Mouse (Mus musculus): ENCODE data around the gene Vhl. TPM values are rescaled to one million over a fixed set of nuclear protein-coding genes. Genes with fewer than 3 reads are reported as not detected.

The Vhl gene
- 66.9 and 69.9 TPM in 2 replicates for polyA plus RNA-seq (2015; fragmentation: Nextera tagmentation; extraction: Ambion mirVana)

DNA sequence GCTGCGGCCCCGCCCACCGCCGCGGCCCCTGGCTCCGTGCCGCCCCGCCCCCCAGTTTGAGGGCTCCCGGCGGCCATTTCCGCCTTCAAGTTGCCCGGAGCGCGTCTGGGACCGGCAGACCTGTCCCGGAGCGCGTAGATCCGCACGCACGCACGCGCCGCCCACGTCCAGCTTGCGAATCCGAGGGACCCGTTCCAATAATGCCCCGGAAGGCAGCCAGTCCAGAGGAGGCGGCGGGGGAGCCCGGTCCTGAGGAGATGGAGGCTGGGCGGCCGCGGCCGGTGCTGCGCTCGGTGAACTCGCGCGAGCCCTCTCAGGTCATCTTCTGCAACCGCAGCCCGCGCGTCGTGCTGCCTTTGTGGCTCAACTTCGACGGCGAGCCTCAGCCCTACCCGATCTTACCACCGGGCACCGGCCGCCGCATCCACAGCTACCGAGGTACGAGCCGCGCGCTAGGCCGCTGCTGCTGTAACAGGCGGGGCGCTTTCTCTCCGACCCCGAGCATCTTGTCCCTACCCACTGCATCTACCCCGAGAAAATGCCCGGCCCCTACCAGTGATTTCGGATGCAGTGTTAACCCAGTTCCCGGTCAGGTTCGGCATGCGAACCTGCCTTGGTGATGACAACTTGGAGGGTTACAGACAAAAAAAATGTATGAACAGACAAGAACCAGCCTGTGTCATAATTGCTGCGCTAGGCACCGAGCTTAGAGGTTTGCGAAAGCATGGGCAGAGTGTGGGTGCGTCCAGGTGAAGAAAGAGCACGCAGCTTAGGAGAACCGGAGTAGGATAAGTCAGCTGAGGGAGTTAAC is at the start of gene Vhl:
Gene Vhl (plus strand): TSS at position 19 of the 811 bp plus-strand sequence.

DNA sequence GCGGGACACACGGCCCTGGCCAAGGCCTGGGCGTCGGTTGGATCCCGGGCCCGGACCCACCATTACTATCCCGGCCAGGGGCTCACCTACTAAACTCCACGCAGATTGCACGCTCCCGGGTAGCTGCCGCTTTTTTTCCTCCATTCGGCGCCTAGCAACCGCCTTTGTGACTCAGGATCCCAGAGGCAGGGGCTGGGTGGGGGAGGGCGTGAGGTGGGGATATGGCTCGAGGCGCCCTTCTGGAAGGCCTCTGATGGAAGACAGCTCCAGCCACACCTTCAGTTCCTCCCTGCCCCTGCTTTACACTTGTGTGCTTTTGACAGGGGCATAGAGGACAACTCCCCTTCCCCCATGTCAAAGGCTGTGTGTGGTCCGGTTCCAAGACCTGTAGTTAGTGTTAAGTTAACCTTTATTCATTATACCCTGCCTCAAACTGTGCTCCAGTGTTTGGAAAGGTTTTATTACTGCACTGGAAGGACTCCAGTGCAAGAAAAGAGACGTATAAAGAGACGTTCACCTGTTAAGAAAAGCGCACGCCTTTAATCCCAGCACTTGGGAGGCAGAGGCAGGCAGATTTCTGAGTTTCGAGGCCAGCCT is 23.1 kb upstream of the Vhl start, which contains the start of gene Fancd2os:
Gene Fancd2os (minus strand): TSS at position 173 of the 597 bp plus-strand sequence.

DNA sequence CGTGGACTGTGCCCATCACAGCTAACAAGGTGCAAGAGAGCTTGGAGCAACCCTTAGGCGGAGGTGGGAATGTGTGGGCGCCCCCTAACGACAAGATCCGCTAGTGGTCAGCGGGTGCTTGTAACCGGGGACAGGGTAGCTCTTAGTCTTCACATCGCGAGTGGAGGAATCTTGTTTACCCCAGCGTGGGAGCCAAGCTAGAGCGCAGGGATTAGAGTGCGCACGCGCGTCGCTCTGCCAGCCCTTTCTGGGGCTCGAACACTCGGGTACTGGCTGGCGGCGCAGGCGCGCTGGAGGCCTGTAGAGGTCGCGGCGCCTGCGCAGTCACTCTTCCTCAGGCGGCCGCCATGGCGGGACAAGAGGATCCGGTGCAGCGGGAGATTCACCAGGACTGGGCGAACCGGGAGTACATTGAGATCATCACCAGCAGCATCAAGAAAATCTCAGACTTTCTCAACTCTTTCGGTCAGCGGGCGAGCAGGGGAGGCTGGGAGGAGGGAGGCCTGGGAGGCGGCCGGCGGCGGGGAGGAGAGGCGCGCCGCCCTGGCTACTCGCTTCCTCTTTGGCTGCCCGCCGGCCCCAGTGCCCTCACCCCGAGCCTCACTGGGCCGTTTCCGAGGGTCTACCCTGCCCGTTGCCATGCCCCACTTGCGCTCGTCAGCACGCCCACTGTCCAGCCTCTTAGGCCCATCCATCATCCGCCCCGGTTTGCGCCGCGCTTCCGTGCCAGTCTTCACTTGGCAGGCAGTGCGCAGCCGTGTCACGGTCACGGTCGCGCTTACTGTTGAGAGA is 19.1 kb upstream of the Vhl start, which contains the start of gene Brk1:
Gene Brk1 (plus strand): TSS at position 341 of the 792 bp plus-strand sequence.

DNA sequence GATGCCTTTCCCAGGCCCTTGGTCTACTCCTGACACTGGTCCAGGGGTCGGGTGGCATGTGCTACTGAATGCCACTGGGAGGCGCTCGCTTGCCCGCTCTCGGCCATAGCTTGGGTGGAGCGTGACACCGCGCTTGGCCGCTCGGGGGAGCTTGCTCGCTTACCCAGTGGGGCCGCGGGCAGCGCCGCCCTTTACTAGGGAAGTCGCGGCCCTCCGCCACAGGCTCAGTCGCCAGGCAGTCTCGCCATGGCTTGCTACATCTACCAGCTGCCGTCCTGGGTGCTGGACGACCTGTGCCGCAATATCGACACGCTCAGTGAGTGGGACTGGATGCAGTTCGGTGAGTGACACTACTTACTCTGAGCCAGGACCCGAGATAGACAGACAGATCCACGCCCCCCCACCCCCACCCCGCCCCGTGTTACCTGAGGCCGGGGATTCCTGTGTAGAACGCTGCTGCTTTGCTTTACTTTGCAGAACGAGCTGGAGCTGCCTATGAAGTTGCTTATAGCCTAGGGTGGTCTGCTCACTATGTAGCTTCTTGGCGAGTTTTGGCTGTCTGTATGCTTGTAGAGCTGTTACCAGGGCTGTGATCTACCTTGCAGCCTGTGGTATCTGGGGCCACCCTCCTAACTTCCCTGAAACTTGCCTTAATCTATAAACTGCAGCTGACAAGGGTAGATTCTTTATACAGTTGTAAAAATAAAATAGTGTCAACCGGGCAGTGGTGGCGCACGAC is 14.7 kb downstream of the Vhl start, which contains the start of gene Irak2:
Gene Irak2 (plus strand): TSS at position 166 of the 739 bp plus-strand sequence.

Other genes starting within 250 kb of the Vhl start
- 58.7 and 61.9 TPM in 2 replicates for gene Tada3, start 246.1 kb upstream of the Vhl start, polyA plus RNA-seq (2015; fragmentation: Nextera tagmentation; extraction: Ambion mirVana)
- gene Arpc4, start 245.8 kb upstream of the Vhl start, polyA plus RNA-seq (2015; fragmentation: Nextera tagmentation; extraction: Ambion mirVana): 448 and 455 TPM in 2 replicates
- 9.1 and 10.6 TPM in 2 replicates for gene Ttll3, start 234.7 kb upstream of the Vhl start, polyA plus RNA-seq (2015; fragmentation: Nextera tagmentation; extraction: Ambion mirVana)
- gene Rpusd3, start 204.6 kb upstream of the Vhl start, polyA plus RNA-seq (2015; fragmentation: Nextera tagmentation; extraction: Ambion mirVana): 24.3 and 25.1 TPM in 2 replicates
- gene Cidec, start 188.2 kb upstream of the Vhl start, polyA plus RNA-seq (2015; fragmentation: Nextera tagmentation; extraction: Ambion mirVana): 0.17 and 0.70 TPM in 2 replicates
- 100 and 112 TPM in 2 replicates for gene Jagn1, start 181.4 kb upstream of the Vhl start, polyA plus RNA-seq (2015; fragmentation: Nextera tagmentation; extraction: Ambion mirVana)
- gene Il17re, start 165.5 kb upstream of the Vhl start, polyA plus RNA-seq (2015; fragmentation: Nextera tagmentation; extraction: Ambion mirVana): 0.50 and 0.71 TPM in 2 replicates
- gene Il17rc, start 152.5 kb upstream of the Vhl start, polyA plus RNA-seq (2015; fragmentation: Nextera tagmentation; extraction: Ambion mirVana): 7.8 and 8.7 TPM in 2 replicates
- 75.1 and 83.7 TPM in 2 replicates for gene Creld1, start 140.7 kb upstream of the Vhl start, polyA plus RNA-seq (2015; fragmentation: Nextera tagmentation; extraction: Ambion mirVana)
- gene Prrt3, start 122.0 kb upstream of the Vhl start, polyA plus RNA-seq (2015; fragmentation: Nextera tagmentation; extraction: Ambion mirVana): 12.6 and 14.9 TPM in 2 replicates
- 116 and 117 TPM in 2 replicates for gene Emc3, start 92.3 kb upstream of the Vhl start, polyA plus RNA-seq (2015; fragmentation: Nextera tagmentation; extraction: Ambion mirVana)
- 0.81 and 1.0 TPM in 2 replicates for gene Fancd2, start 92.3 kb upstream of the Vhl start, polyA plus RNA-seq (2015; fragmentation: Nextera tagmentation; extraction: Ambion mirVana)
- 0.25 TPM in 2 replicates for gene Fancd2os, start 23.2 kb upstream of the Vhl start, polyA plus RNA-seq (2015; fragmentation: Nextera tagmentation; extraction: Ambion mirVana)
- 288 and 295 TPM in 2 replicates for gene Brk1, start 19.2 kb upstream of the Vhl start, polyA plus RNA-seq (2015; fragmentation: Nextera tagmentation; extraction: Ambion mirVana)
- gene Irak2, start 14.5 kb downstream of the Vhl start, polyA plus RNA-seq (2015; fragmentation: Nextera tagmentation; extraction: Ambion mirVana): 2.4 TPM in 2 replicates
- gene Tatdn2, start 73.1 kb downstream of the Vhl start, polyA plus RNA-seq (2015; fragmentation: Nextera tagmentation; extraction: Ambion mirVana): 1.2 and 1.7 TPM in 2 replicates
- gene Ghrl, start 95.9 kb downstream of the Vhl start, polyA plus RNA-seq (2015; fragmentation: Nextera tagmentation; extraction: Ambion mirVana): not detected in 2 replicates
- gene Sec13, start 116.8 kb downstream of the Vhl start, polyA plus RNA-seq (2015; fragmentation: Nextera tagmentation; extraction: Ambion mirVana): 174 and 178 TPM in 2 replicates

All from neural tube, postnatal 0 days (tissue).